Mouse (Mus musculus): ENCODE results near the gene Asb8. TPM values are rescaled to one million over a fixed set of nuclear protein-coding genes. Genes with fewer than 3 reads are reported as not detected.

Gene Asb8
- polyA plus RNA-seq, 1 experiment from 2014 or later: 41.7 TPM

DNA sequence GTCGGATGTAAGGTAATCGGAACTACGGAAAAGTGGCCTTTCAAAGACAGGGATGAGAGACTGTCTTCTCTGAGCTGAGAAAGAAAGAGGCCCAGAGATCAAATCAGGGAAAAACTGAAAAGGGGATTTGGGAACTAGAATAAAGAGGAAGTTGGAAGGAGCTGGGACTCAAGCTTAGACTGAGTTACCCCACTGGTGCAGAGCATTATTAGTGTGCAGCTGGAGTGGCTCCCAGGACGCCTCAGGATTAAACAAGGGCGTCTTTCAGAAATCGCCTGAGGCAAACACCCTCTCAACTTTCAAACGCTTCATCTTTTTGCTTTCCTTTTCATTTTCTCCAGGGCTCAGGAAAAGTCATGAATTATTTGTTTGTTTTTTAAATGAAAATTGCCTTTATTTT, 12.5 kb downstream of the Asb8 start:
- no peak for DNase-seq (ENCODE audit: low spot score)
- Histone ChIP-seq H3K27ac (replicated peaks) (no peak overlapping the region), H3K36me3 (no peaks in the 10 kb centered on the region), H3K27me3 (ENCODE audit: low read depth, poor library complexity, severe bottlenecking) (no peaks in the 10 kb centered on the region), H3K4me1 (peaks cover 2% of the 10 kb centered on the region; the same call in 1 of the 2 replicates), H3K4me3 (no peak overlapping the region), H3K9me3 (replicated peaks) (no peaks in the 10 kb centered on the region)
- 73% methylated on average over 7 of the region's 7 CpGs for WGBS

DNA sequence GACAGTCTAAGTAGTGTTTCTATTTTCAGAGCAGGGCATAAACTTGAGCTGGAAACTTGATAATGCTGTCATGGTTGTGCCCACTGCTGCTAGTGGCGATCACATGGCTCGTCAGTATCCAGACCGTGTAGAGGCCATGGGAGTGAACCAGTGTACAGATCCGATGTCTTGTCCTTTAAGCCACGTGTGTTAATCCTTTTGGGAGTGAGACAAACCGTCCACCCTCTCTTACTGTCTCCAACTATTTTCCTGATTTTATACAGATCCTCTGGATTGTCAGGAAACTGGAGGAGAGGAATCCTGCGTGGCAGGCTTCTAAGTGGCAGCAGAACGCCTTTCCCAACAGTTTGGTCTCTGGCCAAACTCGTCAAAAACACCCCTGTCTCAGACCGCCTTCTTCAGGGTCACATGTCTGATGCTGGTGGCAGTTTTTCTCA, 16.2 kb downstream of the Asb8 start:
- H3K4me3 ChIP-seq: no peak overlapping the region
- WGBS: 83% methylated on average over 10 of the region's 10 CpGs
- no peaks in the 10 kb centered on the region for H3K9me3 ChIP-seq (replicated peaks)
- H3K27me3 ChIP-seq (ENCODE audit: low read depth, poor library complexity, severe bottlenecking): no peaks in the 10 kb centered on the region
- peaks cover 18% of the 10 kb centered on the region for H3K4me1 ChIP-seq
- no peak for DNase-seq (ENCODE audit: low spot score)
- H3K36me3 ChIP-seq: no peaks in the 10 kb centered on the region
- H3K27ac ChIP-seq (replicated peaks): no peak overlapping the region

DNA sequence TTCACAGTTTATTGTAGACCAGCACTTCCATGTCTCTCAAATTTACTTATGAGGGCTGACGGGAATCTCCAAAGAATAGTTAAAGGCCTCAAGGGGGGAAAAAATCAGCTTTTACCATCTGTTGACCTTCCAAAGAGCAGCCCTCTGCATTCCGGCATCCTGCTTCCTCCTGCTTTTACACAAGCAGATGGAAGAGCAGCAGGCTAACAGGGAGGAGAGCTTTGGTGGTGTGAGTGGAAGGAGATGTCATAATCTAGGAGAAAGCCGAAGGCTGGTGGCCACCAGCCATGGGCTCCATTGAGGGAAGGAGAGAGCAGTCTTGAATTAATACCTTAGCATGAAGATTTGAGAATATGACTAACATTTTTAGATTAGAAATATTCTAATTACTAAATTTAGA, 17.1 kb downstream of the Asb8 start:
- H3K4me1 ChIP-seq: peaks cover 16% of the 10 kb centered on the region
- H3K36me3 ChIP-seq: no peaks in the 10 kb centered on the region
- H3K27me3 ChIP-seq (ENCODE audit: low read depth, poor library complexity, severe bottlenecking): no peaks in the 10 kb centered on the region
- 88% methylated on average over 3 of the region's 3 CpGs for WGBS
- no peak for DNase-seq (ENCODE audit: low spot score)
- H3K9me3 ChIP-seq (replicated peaks): no peaks in the 10 kb centered on the region
- H3K4me3 ChIP-seq: no peak overlapping the region
- no peak overlapping the region for H3K27ac ChIP-seq (replicated peaks)

DNA sequence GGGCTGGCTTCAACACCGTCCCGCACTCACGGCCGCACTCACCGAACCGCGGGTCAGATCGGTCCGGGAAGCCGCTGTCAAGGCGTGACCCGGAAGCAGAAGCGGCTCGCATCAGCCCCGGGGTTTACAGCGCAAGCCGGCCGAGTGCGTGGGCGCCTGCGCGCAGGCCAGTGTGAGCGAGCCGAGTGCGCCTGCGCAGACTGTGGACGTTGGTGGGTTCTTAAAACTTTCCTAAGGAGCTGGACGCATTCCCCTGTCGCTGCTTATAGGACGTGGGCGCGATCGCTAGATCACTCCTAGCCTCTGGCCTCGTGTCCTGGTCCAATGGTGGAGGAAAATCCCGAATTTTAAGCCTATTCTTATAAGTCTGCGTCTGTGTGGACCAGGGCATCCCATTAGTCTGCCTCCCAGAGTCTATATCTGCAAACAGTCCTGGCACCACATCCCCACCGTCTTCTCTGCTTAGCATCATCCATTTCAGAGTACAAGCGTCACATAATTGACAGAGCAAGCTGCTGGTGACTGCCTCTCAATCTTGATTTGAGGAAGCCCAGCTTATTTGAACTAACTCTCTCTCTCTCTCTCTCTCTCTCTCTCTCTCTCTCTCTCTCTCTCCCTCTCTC, 19.8 kb downstream of the Asb8 start:
- H3K27me3 ChIP-seq (ENCODE audit: low read depth, poor library complexity, severe bottlenecking): no peaks in the 10 kb centered on the region
- peak overlapping the region; percentile 94 for H3K27ac ChIP-seq (replicated peaks)
- H3K4me3 ChIP-seq: peak overlapping the region; percentile 98
- H3K9me3 ChIP-seq (replicated peaks): no peaks in the 10 kb centered on the region
- DNase-seq (ENCODE audit: low spot score): peak; percentile 94
- WGBS: under 1% methylated on average over 38 of the region's 38 CpGs
- peaks cover 16% of the 10 kb centered on the region for H3K4me1 ChIP-seq
- peaks cover 18% of the 10 kb centered on the region for H3K36me3 ChIP-seq

DNA sequence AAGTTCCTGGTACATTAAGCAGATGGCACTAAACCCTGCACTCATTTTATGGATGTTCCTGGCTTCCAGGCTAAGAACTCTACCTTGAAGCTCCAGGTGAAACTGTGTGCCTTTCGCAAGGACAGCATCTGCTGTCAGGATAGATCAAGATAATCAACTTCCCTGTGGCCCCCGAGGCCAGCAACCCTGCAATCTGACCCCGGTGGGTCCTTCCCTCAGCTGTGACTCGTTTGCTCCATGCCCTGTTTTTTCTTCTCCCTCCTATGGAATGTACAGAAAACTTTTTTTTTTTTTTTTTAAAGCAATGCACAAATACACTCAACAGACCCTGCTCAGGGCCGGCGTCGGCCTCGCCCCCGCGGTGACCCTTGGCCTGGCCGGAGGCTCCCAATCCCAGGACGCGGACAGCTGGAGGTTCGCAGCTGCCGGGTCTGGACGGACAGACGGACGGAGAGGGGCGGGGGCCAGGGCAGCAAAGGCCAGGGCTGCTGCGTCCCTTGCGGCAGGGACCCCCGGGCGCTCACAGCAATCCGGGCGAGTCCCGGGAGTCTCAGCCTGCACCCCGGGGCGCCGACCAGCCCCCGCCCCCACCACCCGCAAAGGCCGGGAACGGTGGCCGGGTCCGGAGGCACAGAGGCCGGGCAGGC, 20.4 kb downstream of the Asb8 start:
- peaks cover 25% of the 10 kb centered on the region for H3K36me3 ChIP-seq
- WGBS: under 1% methylated on average over 36 of the region's 36 CpGs
- peak overlapping the region; percentile 98 for H3K4me3 ChIP-seq
- no peaks in the 10 kb centered on the region for H3K9me3 ChIP-seq (replicated peaks)
- DNase-seq (ENCODE audit: low spot score): peak; percentile 56
- H3K27ac ChIP-seq (replicated peaks): peak overlapping the region; percentile 94
- peaks cover 16% of the 10 kb centered on the region for H3K4me1 ChIP-seq
- H3K27me3 ChIP-seq (ENCODE audit: low read depth, poor library complexity, severe bottlenecking): no peaks in the 10 kb centered on the region

DNA sequence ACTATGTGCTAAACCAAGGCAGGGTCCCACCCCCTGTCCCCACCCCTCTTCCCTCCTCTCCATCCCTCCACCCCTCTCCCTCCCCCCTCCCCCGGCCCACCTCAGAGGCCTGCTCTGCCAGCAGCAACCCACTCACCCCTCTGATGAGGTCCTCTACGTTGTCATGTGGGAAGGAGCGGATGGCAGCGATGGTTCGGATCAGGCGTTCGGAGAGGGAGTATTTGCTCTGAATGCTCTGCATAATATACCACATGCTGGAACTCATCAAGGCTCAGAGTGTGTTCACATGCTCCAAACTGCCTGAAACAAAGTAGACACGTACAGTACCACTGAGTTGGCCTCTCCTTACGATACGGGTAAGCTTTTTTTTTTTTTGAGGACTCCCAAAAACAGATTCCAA, 22.9 kb downstream of the Asb8 start:
- H3K4me1 ChIP-seq: peaks cover 16% of the 10 kb centered on the region
- H3K9me3 ChIP-seq (replicated peaks): no peaks in the 10 kb centered on the region
- H3K4me3 ChIP-seq: no peak overlapping the region
- WGBS: 86% methylated on average over 10 of the region's 10 CpGs
- peaks cover 47% of the 10 kb centered on the region for H3K36me3 ChIP-seq
- H3K27me3 ChIP-seq (ENCODE audit: low read depth, poor library complexity, severe bottlenecking): no peaks in the 10 kb centered on the region
- no peak overlapping the region for H3K27ac ChIP-seq (replicated peaks)
- no peak for DNase-seq (ENCODE audit: low spot score)

DNA sequence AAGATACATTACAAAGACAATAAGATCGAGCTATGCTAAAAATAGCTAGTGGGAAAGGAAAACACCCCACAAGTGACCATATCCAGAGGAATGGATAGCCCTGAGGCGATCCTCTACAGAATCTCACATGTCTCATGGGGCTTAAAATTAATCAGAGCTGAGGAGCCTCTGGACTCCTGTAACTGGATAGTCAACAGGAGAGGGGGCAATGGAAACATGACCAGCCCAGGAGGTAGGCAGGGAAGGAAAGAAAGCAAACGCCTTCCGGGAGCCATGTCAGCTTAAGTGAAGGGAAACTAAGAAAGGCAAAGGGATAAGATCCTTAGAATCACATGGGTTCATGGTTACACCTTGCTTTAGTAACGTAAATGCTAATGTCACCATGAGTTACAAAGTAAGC, 24.6 kb downstream of the Asb8 start:
- no peak for DNase-seq (ENCODE audit: low spot score)
- H3K27ac ChIP-seq (replicated peaks): no peak overlapping the region
- peaks cover 63% of the 10 kb centered on the region for H3K36me3 ChIP-seq
- H3K4me3 ChIP-seq: no peak overlapping the region
- WGBS: 93% methylated on average over 5 of the region's 5 CpGs
- no peaks in the 10 kb centered on the region for H3K27me3 ChIP-seq (ENCODE audit: low read depth, poor library complexity, severe bottlenecking)
- no peaks in the 10 kb centered on the region for H3K9me3 ChIP-seq (replicated peaks)
- H3K4me1 ChIP-seq: peaks cover 11% of the 10 kb centered on the region

DNA sequence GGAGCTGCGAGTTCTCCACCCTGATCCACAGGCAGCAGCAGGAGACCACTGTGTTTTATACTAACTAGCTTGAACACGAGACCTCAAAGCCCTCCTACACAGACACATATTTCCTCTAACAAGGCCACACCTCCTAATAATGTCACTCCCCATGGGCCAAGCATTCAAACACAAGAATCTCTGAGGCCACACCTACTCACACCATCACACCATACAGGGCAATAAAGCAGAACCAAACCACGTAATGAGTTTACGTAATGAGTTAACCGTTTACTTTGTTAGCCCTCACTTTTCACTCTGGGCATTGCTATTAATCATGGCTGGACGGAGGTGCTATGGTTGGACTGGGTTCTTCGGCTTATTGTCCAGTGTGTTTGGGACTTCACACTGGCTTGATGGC, 25.7 kb downstream of the Asb8 start:
- H3K27ac ChIP-seq (replicated peaks): no peak overlapping the region
- H3K9me3 ChIP-seq (replicated peaks): no peaks in the 10 kb centered on the region
- no peak overlapping the region for H3K4me3 ChIP-seq
- WGBS: 90% methylated on average over 7 of the region's 7 CpGs
- peaks cover 74% of the 10 kb centered on the region for H3K36me3 ChIP-seq
- H3K27me3 ChIP-seq (ENCODE audit: low read depth, poor library complexity, severe bottlenecking): no peaks in the 10 kb centered on the region
- no peak for DNase-seq (ENCODE audit: low spot score)
- H3K4me1 ChIP-seq: peaks cover 6% of the 10 kb centered on the region

DNA sequence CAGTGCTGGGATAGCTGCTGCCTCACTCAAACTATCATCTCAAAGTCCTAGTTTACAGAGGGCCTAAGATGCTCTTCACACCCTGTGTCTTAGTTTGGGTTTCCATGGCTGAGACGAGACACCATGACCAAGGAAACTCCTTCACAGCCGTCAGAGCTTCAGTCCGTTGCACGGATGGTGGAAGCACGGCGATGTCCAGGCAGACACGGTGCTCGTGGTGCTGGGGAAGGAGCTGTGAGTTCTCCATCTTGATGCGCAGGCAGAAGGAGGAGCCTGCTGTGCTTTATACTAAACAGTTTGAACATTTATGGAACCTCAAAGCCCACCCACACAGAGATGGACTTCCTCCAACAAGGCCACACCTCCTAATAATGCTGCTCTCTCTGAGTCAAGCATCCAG, 28.6 kb downstream of the Asb8 start:
- H3K9me3 ChIP-seq (replicated peaks): no peaks in the 10 kb centered on the region
- no peak for DNase-seq (ENCODE audit: low spot score)
- H3K27ac ChIP-seq (replicated peaks): no peak overlapping the region
- no peaks in the 10 kb centered on the region for H3K27me3 ChIP-seq (ENCODE audit: low read depth, poor library complexity, severe bottlenecking)
- 97% methylated on average over 9 of the region's 9 CpGs for WGBS
- no peaks in the 10 kb centered on the region for H3K4me1 ChIP-seq
- peaks cover 95% of the 10 kb centered on the region for H3K36me3 ChIP-seq
- H3K4me3 ChIP-seq: no peak overlapping the region

DNA sequence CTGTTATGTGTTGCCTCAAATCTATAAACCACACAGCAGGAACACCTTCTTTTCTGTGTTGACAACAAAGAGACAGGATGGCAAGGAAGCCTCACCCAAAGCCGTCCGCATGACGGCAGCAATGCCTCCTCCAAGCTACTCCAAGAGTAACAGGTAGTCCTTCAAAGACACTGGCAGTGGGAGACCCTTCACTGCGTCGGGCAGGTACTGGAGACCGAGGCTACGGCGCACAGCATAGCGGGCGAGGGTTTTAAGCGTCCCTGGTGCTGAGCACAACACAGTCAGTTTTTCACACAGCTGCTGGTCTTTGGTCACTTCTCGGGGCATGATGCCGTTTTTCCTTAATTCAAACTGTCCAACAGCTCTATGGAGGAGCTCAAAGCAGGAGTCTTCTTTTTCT, 29.8 kb downstream of the Asb8 start:
- 93% methylated on average over 13 of the region's 13 CpGs for WGBS
- Histone ChIP-seq H3K27ac (replicated peaks) (no peak overlapping the region), H3K9me3 (replicated peaks) (no peaks in the 10 kb centered on the region), H3K36me3 (peaks cover 97% of the 10 kb centered on the region), H3K4me3 (no peak overlapping the region), H3K4me1 (no peaks in the 10 kb centered on the region), H3K27me3 (ENCODE audit: low read depth, poor library complexity, severe bottlenecking) (no peaks in the 10 kb centered on the region)
- no peak for DNase-seq (ENCODE audit: low spot score)

DNA sequence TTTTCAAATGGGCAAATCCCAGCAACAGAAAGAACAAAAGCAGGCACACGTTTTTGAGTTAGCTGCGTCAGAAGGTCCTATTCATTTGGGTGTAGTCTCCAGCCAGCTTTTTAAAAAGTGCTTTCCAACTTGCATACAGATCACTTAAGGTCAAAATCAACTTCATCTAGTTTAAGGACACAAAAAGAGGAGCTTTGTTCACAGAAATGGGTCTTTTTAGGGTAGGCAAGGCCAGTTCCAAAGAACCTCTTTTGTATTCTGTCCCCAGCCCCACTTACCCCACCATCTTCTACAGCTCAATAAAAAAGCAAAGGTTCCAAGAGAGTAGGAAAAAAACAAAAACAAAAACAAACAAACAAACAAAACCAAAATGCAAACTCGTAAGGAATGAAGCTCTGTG, 30.8 kb downstream of the Asb8 start:
- Histone ChIP-seq H3K27ac (replicated peaks) (no peak overlapping the region), H3K36me3 (peaks cover 97% of the 10 kb centered on the region), H3K27me3 (ENCODE audit: low read depth, poor library complexity, severe bottlenecking) (no peaks in the 10 kb centered on the region), H3K9me3 (replicated peaks) (no peaks in the 10 kb centered on the region), H3K4me1 (no peaks in the 10 kb centered on the region), H3K4me3 (no peak overlapping the region)
- 92% methylated on average over 3 of the region's 3 CpGs for WGBS
- no peak for DNase-seq (ENCODE audit: low spot score)

DNA sequence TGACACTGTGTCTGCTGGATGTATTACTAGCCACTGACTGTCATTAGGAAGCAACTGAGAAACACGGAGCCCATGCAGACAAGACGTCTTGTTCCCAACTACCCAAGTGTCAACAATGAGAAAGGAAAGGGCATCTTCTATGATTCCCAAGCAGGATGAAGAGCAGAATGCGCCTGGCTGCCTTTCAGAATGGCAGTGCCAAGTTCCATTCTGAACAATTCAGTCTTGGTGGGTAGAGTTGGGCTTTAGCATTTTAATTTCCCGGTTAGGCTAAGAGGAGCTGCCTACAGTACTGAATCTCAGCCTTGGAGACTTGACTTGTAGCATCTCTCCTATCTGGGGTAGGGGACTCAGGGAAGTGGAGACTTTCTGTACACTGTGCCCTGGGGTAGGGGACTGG, 31.4 kb downstream of the Asb8 start:
- peaks cover 97% of the 10 kb centered on the region for H3K36me3 ChIP-seq
- no peak for DNase-seq (ENCODE audit: low spot score)
- 89% methylated on average over 4 of the region's 4 CpGs for WGBS
- no peak overlapping the region for H3K27ac ChIP-seq (replicated peaks)
- no peak overlapping the region for H3K4me3 ChIP-seq
- H3K4me1 ChIP-seq: no peaks in the 10 kb centered on the region
- H3K27me3 ChIP-seq (ENCODE audit: low read depth, poor library complexity, severe bottlenecking): no peaks in the 10 kb centered on the region
- no peaks in the 10 kb centered on the region for H3K9me3 ChIP-seq (replicated peaks)

DNA sequence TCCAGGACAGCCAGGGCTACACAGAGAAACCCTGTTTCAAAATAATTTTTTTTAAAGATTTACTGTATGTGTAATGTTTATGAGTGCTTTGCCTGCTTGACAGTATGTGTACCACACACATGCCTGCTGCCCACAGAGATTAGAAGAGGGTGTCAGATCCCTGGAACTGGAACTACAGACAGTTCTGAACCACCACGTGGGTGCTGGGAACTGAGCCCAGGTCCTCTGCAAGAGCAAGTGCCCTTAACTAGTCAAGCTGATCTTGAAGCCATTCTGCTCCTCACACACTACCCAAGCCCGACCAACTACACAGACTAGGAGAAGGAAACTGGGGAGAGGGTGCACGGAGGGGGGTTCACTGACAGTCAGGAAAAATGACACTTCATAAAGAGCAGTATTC, 32.0 kb downstream of the Asb8 start:
- Histone ChIP-seq H3K36me3 (peaks cover 96% of the 10 kb centered on the region), H3K4me1 (no peaks in the 10 kb centered on the region), H3K9me3 (replicated peaks) (no peaks in the 10 kb centered on the region), H3K27ac (replicated peaks) (no peak overlapping the region), H3K4me3 (no peak overlapping the region), H3K27me3 (ENCODE audit: low read depth, poor library complexity, severe bottlenecking) (no peaks in the 10 kb centered on the region)
- no peak for DNase-seq (ENCODE audit: low spot score)
- 95% methylated on average over 3 of the region's 3 CpGs for WGBS
